Mouse (Mus musculus) CH12.LX (cell line): ENCODE results near the gene Smim14. TPM values are rescaled to one million over a fixed set of nuclear protein-coding genes. Genes with fewer than 3 reads are reported as not detected.

Experiments
- DNase-seq: peaks from one replicate; pipeline ENCODE4 v3.0.0-alpha.2; 2013; ENCODE audit errors: extremely low read depth
- H3K27ac ChIP-seq: 2 replicates; pipeline ENCODE4 v1.5.1; 2012; ENCODE audit warnings: low read depth, mild to moderate bottlenecking, control low read depth, moderate library complexity; ENCODE audit not compliant: insufficient read depth
- H3K27me3 ChIP-seq: replicated peaks from 2 replicates; pipeline ENCODE3; 2012; ENCODE audit warnings: inconsistent platforms
- H3K36me3 ChIP-seq, 2 experiments: replicated peaks in 1 of 2; 2 replicates each; pipeline versions ENCODE3 to v1.6.1; 2012; ENCODE audit warnings: inconsistent platforms in 1 of 2, low read length in 1 of 2, mild to moderate bottlenecking in 1 of 2, mixed read lengths in 1 of 2, moderate library complexity in 1 of 2; ENCODE audit not compliant: control insufficient read depth in 1 of 2, insufficient read depth in 1 of 2
- H3K4me1 ChIP-seq, 2 experiments: 2 replicates each; pipeline ENCODE4 v1.6.1; 2012; ENCODE audit warnings: inconsistent platforms in 1 of 2, moderate library complexity in 1 of 2; ENCODE audit not compliant: insufficient read depth in 2 of 2, control insufficient read depth in 1 of 2
- H3K4me2 ChIP-seq: 2 replicates; pipeline ENCODE4 v1.6.1; 2012; ENCODE audit warnings: low read depth, mild to moderate bottlenecking, control low read depth; ENCODE audit not compliant: poor library complexity, insufficient read depth, severe bottlenecking
- H3K4me3 ChIP-seq, 3 experiments: fragments of 150-350 bp in 1 of 3; sonication (generic) in 1 of 3; replicated peaks in 1 of 3; 2 replicates each; pipeline versions ENCODE3 to v1.5.1; 2011 to 2012; ENCODE audit warnings: low read depth in 2 of 3, low read length in 2 of 3, mild to moderate bottlenecking in 2 of 3, moderate library complexity in 2 of 3, control low read depth in 1 of 3, improper control_type of control experiment in 1 of 3, inconsistent platforms in 1 of 3, mixed read lengths in 1 of 3; ENCODE audit not compliant: poor library complexity in 1 of 3
- H3K79me2 ChIP-seq: replicated peaks from 2 replicates; pipeline ENCODE4 v1.6.1; 2012; ENCODE audit warnings: mild to moderate bottlenecking, moderate library complexity; ENCODE audit not compliant: control insufficient read depth, poor library complexity, insufficient read depth, severe bottlenecking; ENCODE audit errors: extremely low read depth
- H3K9ac ChIP-seq: 2 replicates; pipeline ENCODE4 v1.6.1; 2012; ENCODE audit warnings: low read depth, mild to moderate bottlenecking, control low read depth, moderate library complexity; ENCODE audit not compliant: insufficient read depth
- H3K9me3 ChIP-seq: replicated peaks from 2 replicates; pipeline ENCODE3; 2012; ENCODE audit warnings: low read length, inconsistent platforms, mixed read lengths
- BHLHE40 ChIP-seq: IDR thresholded peaks from 2 replicates; pipeline ENCODE4 v1.6.1; 2011; ENCODE audit warnings: mild to moderate bottlenecking, low read depth, low read length, improper control_type of control experiment
- CHD1 ChIP-seq: IDR thresholded peaks from 2 replicates; pipeline ENCODE4 v1.6.1; 2012; ENCODE audit warnings: low read depth, low read length, improper control_type of control experiment, inconsistent platforms
- CHD2 ChIP-seq: IDR thresholded peaks from 2 replicates; pipeline ENCODE4 v1.6.1; 2011; ENCODE audit warnings: low read length, improper control_type of control experiment
- CTCF ChIP-seq, 2 experiments: IDR thresholded peaks in 1 of 2; conservative IDR thresholded peaks in 1 of 2; 2 replicates each; pipeline ENCODE4 v1.5.1; 2011 to 2012; ENCODE audit warnings: low read depth in 2 of 2, low read length in 2 of 2, improper control_type of control experiment in 1 of 2, inconsistent platforms in 1 of 2, mild to moderate bottlenecking in 1 of 2, moderate library complexity in 1 of 2
- ELF1 ChIP-seq: IDR thresholded peaks from 2 replicates; pipeline ENCODE4 v1.6.1; 2014; ENCODE audit warnings: low read depth, mild to moderate bottlenecking, inconsistent platforms, low read length, improper control_type of control experiment
- EP300 ChIP-seq: IDR thresholded peaks from 2 replicates; pipeline ENCODE4 v1.6.1; 2011; ENCODE audit warnings: low read length, improper control_type of control experiment
- ETS1 ChIP-seq: conservative IDR thresholded peaks from 2 replicates; pipeline ENCODE4 v1.6.1; 2012; ENCODE audit warnings: low read depth, mild to moderate bottlenecking, inconsistent platforms, low read length, improper control_type of control experiment, moderate library complexity
- GABPA ChIP-seq: IDR thresholded peaks from 2 replicates; pipeline ENCODE4 v1.6.1; 2012; ENCODE audit warnings: low read depth, low read length, improper control_type of control experiment, inconsistent platforms; ENCODE audit not compliant: insufficient replicate concordance
- IRF4 ChIP-seq: IDR thresholded peaks from 2 replicates; pipeline ENCODE4 v1.6.1; 2014; ENCODE audit warnings: low read depth, mild to moderate bottlenecking, inconsistent platforms, low read length, improper control_type of control experiment
- JUN ChIP-seq: IDR thresholded peaks from 2 replicates; pipeline ENCODE4 v1.6.1; 2011; ENCODE audit warnings: low read depth, mild to moderate bottlenecking, low read length, improper control_type of control experiment, moderate library complexity; ENCODE audit not compliant: insufficient read depth
- JUND ChIP-seq: conservative IDR thresholded peaks from 2 replicates; pipeline ENCODE4 v1.6.1; 2011; ENCODE audit warnings: low read depth, low read length, improper control_type of control experiment
- KAT2A ChIP-seq: IDR thresholded peaks from 2 replicates; pipeline ENCODE4 v1.6.1; 2012; ENCODE audit warnings: low read length, improper control_type of control experiment, inconsistent platforms; ENCODE audit not compliant: insufficient replicate concordance
- MAFK ChIP-seq: IDR thresholded peaks from 2 replicates; pipeline ENCODE4 v1.6.1; 2011; ENCODE audit warnings: low read length, improper control_type of control experiment; ENCODE audit not compliant: insufficient replicate concordance
- MAX ChIP-seq: IDR thresholded peaks from 2 replicates; pipeline ENCODE4 v1.6.1; 2011; ENCODE audit warnings: low read length, improper control_type of control experiment
- MAZ ChIP-seq: IDR thresholded peaks from 2 replicates; pipeline ENCODE4 v1.6.1; 2012; ENCODE audit warnings: low read depth, mild to moderate bottlenecking, inconsistent platforms, low read length, improper control_type of control experiment, moderate library complexity
- MEF2A ChIP-seq: IDR thresholded peaks from 2 replicates; pipeline ENCODE4 v1.6.1; 2014; ENCODE audit warnings: low read depth, mild to moderate bottlenecking, inconsistent platforms, low read length, improper control_type of control experiment, borderline replicate concordance
- MYC ChIP-seq: IDR thresholded peaks from 2 replicates; pipeline ENCODE4 v1.6.1; 2011; ENCODE audit warnings: low read depth, mild to moderate bottlenecking, improper control_type of control experiment, low read length
- PAX5 ChIP-seq: IDR thresholded peaks from 2 replicates; pipeline ENCODE4 v1.6.1; 2012; ENCODE audit warnings: low read length, inconsistent platforms, mixed read lengths
- POLR2A ChIP-seq: IDR thresholded peaks from 2 replicates; pipeline ENCODE4 v1.6.1; 2011; ENCODE audit warnings: low read depth, mild to moderate bottlenecking, improper control_type of control experiment, low read length
- POLR2AphosphoS2 ChIP-seq: IDR thresholded peaks from 2 replicates; pipeline ENCODE4 v1.6.1; 2011; ENCODE audit warnings: low read depth, low read length, improper control_type of control experiment
- RCOR1 ChIP-seq: conservative IDR thresholded peaks from 2 replicates; pipeline ENCODE4 v1.6.1; 2012; ENCODE audit warnings: low read depth, mild to moderate bottlenecking, inconsistent platforms, low read length, improper control_type of control experiment
- TBP ChIP-seq: conservative IDR thresholded peaks from 2 replicates; pipeline ENCODE4 v1.6.1; 2011; ENCODE audit warnings: low read depth, low read length, improper control_type of control experiment
- UBTF ChIP-seq: IDR thresholded peaks from 2 replicates; pipeline ENCODE4 v1.6.1; 2012; ENCODE audit warnings: low read depth, mild to moderate bottlenecking, inconsistent platforms, low read length, improper control_type of control experiment, moderate library complexity
- USF1 ChIP-seq: IDR thresholded peaks from 2 replicates; pipeline ENCODE4 v1.6.1; 2014; ENCODE audit warnings: low read depth, mild to moderate bottlenecking, inconsistent platforms, low read length, improper control_type of control experiment
- USF2 ChIP-seq: conservative IDR thresholded peaks from 2 replicates; pipeline ENCODE4 v1.6.1; 2011; ENCODE audit warnings: low read depth, low read length, improper control_type of control experiment
- ZKSCAN1 ChIP-seq: IDR thresholded peaks from 2 replicates; pipeline ENCODE4 v1.6.1; 2012; ENCODE audit warnings: low read depth, inconsistent platforms, low read length, improper control_type of control experiment, borderline replicate concordance
- ZNF384 ChIP-seq: IDR thresholded peaks from 2 replicates; pipeline ENCODE4 v1.6.1; 2012; ENCODE audit warnings: low read depth, low read length, improper control_type of control experiment, inconsistent platforms
- dilution Hi-C: fragments of 300-500 bp; cut with MboI; formaldehyde crosslinking; loops from 2 replicates; pipeline ENCODE4 v1.14.3; 2020; ENCODE audit warnings: low sequenced_read_pairs; ENCODE audit not compliant: extremely low pct_unique_long_range_greater_than_20kb, extremely low pct_ligation_motif_present
- in situ Hi-C: fragments of 300-500 bp; cut with MboI; formaldehyde crosslinking; loops from 3 replicates; pipeline ENCODE4 v1.14.3; 2019; ENCODE audit warnings: low sequenced_read_pairs, low pct_ligation_motif_present, low pct_unique_long_range_greater_than_20kb, mixed read lengths
- polyA plus RNA-seq: library from polyadenylated mRNA; unstranded; fragments of >175 nt; gene quantifications from 2 replicates; pipeline ENCODE4 v1.2.1, GENCODE M21; 2012; ENCODE audit warnings: low read depth; ENCODE audit not compliant: insufficient read length
- total RNA-seq, 2 experiments: library from RNA; depleted of rRNA; stranded (reverse); fragments of 300-350 nt in 1 of 2; fragments of >200 nt in 1 of 2; gene quantifications; 2 replicates each; pipeline ENCODE4 v1.2.3; 2012 to 2014

Gene Smim14
- total and polyA plus RNA-seq, 3 experiments, result 11.4 to 50.2 (median 19.7) TPM

DNA sequence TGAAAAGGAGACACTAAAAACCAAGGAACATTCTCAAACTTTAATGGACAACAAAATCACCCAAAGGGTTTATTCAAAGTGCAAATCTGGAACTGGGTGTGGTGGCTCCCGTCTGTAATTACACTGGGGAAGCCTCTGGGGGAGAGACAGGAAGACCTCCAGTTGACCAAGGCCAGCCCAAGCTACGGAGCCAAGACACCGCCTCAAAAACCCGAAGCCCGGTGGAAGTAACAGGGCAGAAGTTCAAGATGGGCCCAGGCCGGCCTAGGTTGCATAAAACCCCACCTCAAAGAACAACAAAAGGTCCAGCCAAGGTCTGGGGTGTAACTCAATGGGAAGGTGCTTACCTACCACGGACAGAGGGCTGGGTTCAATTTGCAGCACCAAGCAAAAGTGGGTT lies 48.3 kb downstream of the Smim14 start:
- dilution Hi-C loops, result no loop called here
- Histone ChIP-seq H3K27me3 (peaks cover 36% of the 10 kb centered on the region), H3K27ac (no peak overlapping the region), H3K9ac (no peak overlapping the region), H3K79me2 (no peaks in the 10 kb centered on the region), H3K4me2 (no peak overlapping the region), H3K36me3 (peaks cover 0 to 3% of the 10 kb centered on the region in 2 experiments), H3K4me1 (peaks cover 7 to 59% of the 10 kb centered on the region in 2 experiments; a peak in 3 of 4 replicates), H3K9me3 (no peaks in the 10 kb centered on the region), H3K4me3 (no peak overlapping the region)
- TF ChIP-seq BHLHE40, result no peak
- TF ChIP-seq POLR2A, result no peak
- no peak for DNase-seq
- in situ Hi-C loops, result no loop called here

DNA sequence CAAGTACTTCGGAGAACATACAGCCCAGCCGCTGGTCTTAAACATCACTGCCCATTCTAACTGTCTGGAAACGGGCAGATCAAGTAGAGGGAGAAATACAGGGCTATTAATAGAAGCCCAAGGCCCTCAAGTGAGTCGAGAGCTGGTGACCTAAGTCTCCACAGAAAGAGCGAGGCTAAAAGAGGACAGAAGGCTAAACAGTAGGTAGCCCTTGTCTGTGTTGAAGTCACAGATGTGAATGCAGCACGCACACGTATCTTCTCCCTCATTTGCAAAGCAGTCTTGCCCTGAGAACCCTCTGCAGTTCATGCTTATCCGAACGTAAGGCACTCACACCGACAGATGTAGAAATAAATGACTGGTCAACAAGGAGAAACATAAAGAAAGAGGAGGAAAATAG lies 49.6 kb downstream of the Smim14 start:
- in situ Hi-C loops, result no loop called here

DNA sequence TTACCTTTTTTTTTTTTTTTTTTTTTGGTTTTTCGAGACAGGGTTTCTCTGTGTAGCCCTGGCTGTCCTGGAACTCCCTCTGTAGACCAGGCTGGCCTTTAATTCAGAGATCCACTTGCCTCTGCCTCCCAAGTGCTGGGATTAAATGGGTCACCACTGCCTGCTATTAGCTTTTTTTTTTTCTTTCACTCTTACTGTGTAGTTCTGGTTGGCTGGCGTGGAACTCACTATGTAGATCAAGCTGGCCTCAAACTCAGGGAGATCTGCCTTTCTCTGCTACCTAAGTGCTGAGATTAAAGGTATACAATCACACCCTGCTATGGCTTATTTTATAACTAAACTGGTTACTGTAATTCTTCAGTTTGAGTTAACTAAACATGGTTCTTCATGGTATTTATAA lies 50.5 kb downstream of the Smim14 start:
- Histone ChIP-seq H3K4me3 (no peak overlapping the region), H3K4me2 (peak overlapping the region; percentile 48; the same call in 1 of the 2 replicates), H3K4me1 (peaks cover 7 to 71% of the 10 kb centered on the region in 2 experiments; a peak in 3 of 4 replicates), H3K9ac (no peak overlapping the region), H3K27me3 (peaks cover 23% of the 10 kb centered on the region), H3K9me3 (no peaks in the 10 kb centered on the region), H3K27ac (no peak overlapping the region), H3K36me3 (peaks cover 0 to 3% of the 10 kb centered on the region in 2 experiments), H3K79me2 (no peaks in the 10 kb centered on the region)
- peak; percentile 95 for TF ChIP-seq ZNF384
- TF ChIP-seq IRF4, result peak; percentile 42; the same call in 1 of the 2 replicates
- peak; percentile 30; the same call in 1 of the 2 replicates for TF ChIP-seq EP300
- TF ChIP-seq BHLHE40, result peak; percentile 7; the same call in 1 of the 2 replicates
- TF ChIP-seq JUN, result peak; percentile 23
- TF ChIP-seq UBTF, result no peak
- TF ChIP-seq MYC, result no peak
- dilution Hi-C loops (no loop called here), in situ Hi-C loops (no loop called here)
- DNase-seq, result peak; percentile 68

More for the DNA sequence above, 49.6 kb downstream of the Smim14 start:
- Histone ChIP-seq H3K9me3 (no peaks in the 10 kb centered on the region), H3K79me2 (no peaks in the 10 kb centered on the region), H3K9ac (no peak overlapping the region), H3K27ac (peak overlapping the region; percentile 38; the same call in 1 of the 2 replicates), H3K27me3 (peaks cover 28% of the 10 kb centered on the region), H3K4me3 (no peak overlapping the region), H3K36me3 (peaks cover 0 to 3% of the 10 kb centered on the region in 2 experiments), H3K4me1 (peaks cover 7 to 72% of the 10 kb centered on the region in 2 experiments; a peak in 3 of 4 replicates), H3K4me2 (peak overlapping the region; percentile 59; the same call in 1 of the 2 replicates)
- peak; percentile 57 for DNase-seq
- dilution Hi-C loops, result no loop called here
- TF ChIP-seq TBP (no peak), ELF1 (no peak), EP300 (no peak), CHD1 (no peak), ETS1 (peak; percentile 40), ZNF384 (no peak), POLR2A (peak; percentile 25; the same call in 1 of the 2 replicates), MAX (no peak), BHLHE40 (peak; percentile 47; the same call in 1 of the 2 replicates), GABPA (no peak), MAFK (no peak), CTCF (conservative IDR thresholded peaks at IDR 0.05 in 1 of 2, IDR thresholded peaks at IDR 0.05 in 1 of 2; ENCODE audit: low read depth in 2 of 2, low read length in 2 of 2) (no peak), MAZ (no peak), POLR2AphosphoS2 (no peak), PAX5 (no peak), USF2 (no peak), JUND (no peak), USF1 (no peak), ZKSCAN1 (no peak), KAT2A (no peak), MEF2A (peak; percentile 71; the same call in 1 of the 2 replicates), CHD2 (no peak), RCOR1 (no peak), JUN (no peak)
